Mouse (Mus musculus) hindbrain, embryonic 11.5 days (tissue): ENCODE results near the gene Pcnt. TPM values are rescaled to one million over a fixed set of nuclear protein-coding genes. Genes with fewer than 3 reads are reported as not detected.

Source experiments
- ATAC-seq: fragments of 200-750 bp; cut with Nextera tagmentation; 2 replicates; pipeline ENCODE4 v1.8.0; 2017; ENCODE audit warnings: mild to moderate bottlenecking, moderate TSS enrichment, moderate library complexity; ENCODE audit not compliant: low FRiP score
- DNase-seq: peaks from one replicate; pipeline ENCODE4 v3.0.0-alpha.2; 2015; ENCODE audit warnings: low spot score
- H3K27ac ChIP-seq: fragments of 300-500 bp; sonication (generic); 2 replicates; pipeline ENCODE4 v1.5.1; 2014; ENCODE audit warnings: mild to moderate bottlenecking, low read depth, low read length
- H3K27me3 ChIP-seq: fragments of 300-500 bp; sonication (generic); 2 replicates; pipeline ENCODE4 v1.6.1; 2014; ENCODE audit warnings: mild to moderate bottlenecking, low read length, moderate library complexity, mixed read lengths; ENCODE audit not compliant: control insufficient read depth, insufficient read depth
- H3K36me3 ChIP-seq: fragments of 300-500 bp; sonication (generic); 2 replicates; pipeline ENCODE4 v1.6.1; 2014; ENCODE audit warnings: mild to moderate bottlenecking, low read length, moderate library complexity, mixed read lengths; ENCODE audit not compliant: control insufficient read depth, insufficient read depth
- H3K4me1 ChIP-seq: fragments of 300-500 bp; sonication (generic); replicated peaks from 2 replicates; pipeline ENCODE4 v1.6.1; 2014; ENCODE audit warnings: low read length, mixed read lengths; ENCODE audit not compliant: control insufficient read depth, insufficient read depth
- H3K4me2 ChIP-seq: fragments of 300-500 bp; sonication (generic); replicated peaks from 2 replicates; pipeline ENCODE4 v1.6.1; 2014; ENCODE audit warnings: mild to moderate bottlenecking, low read depth, low read length
- H3K4me3 ChIP-seq: fragments of 300-500 bp; sonication (generic); 2 replicates; pipeline ENCODE4 v1.5.1; 2014; ENCODE audit warnings: low read depth, low read length
- H3K9ac ChIP-seq: fragments of 300-500 bp; sonication (generic); 2 replicates; pipeline ENCODE4 v1.6.1; 2014; ENCODE audit warnings: low read depth, low read length
- H3K9me3 ChIP-seq: fragments of 300-500 bp; sonication (generic); 2 replicates; pipeline ENCODE4 v1.6.1; 2016; ENCODE audit warnings: low read length; ENCODE audit not compliant: control insufficient read depth
- WGBS: fragments of 180-500 bp; shearing (Covaris S2); extraction: QIAGEN DNeasy Blood & Tissue Kit; methylation state at CpG from one replicate; pipeline ENCODE4 v1.1.7; 2014; 5-methylcytosine and 5-hydroxymethylcytosine counted together
- polyA plus RNA-seq: library from polyadenylated mRNA; unstranded; fragments of >200 nt; fragmentation: Nextera tagmentation; extraction: Ambion mirVana; gene quantifications from 2 replicates; pipeline ENCODE4 v1.2.1, GENCODE M21; 2014

Gene Pcnt
- 16.5 TPM in 2 replicates for polyA plus RNA-seq

GRCm38 (mm10) chr10:76442178-76443088 lies at the start of gene Pcnt:
TSS of gene Pcnt (minus strand) at chr10:76442786.
- Histone ChIP-seq H3K4me3 (peak within 1 kb of the TSS; percentile 91), H3K4me1 (peaks cover 5% of the 10 kb centered on the region; the same call in 1 of the 2 replicates), H3K4me2 (peak within 1 kb of the TSS; percentile 49), H3K27me3 (no peaks in the 10 kb centered on the region), H3K27ac (peak within 1 kb of the TSS; percentile 92), H3K9ac (peak within 1 kb of the TSS; percentile 77), H3K9me3 (no peaks in the 10 kb centered on the region), H3K36me3 (no peaks in the 10 kb centered on the region)
- under 1% methylated on average over 78 of the region's 78 CpGs for WGBS
- DNase-seq (peak; percentile 97), ATAC-seq (peak; percentile 99)

DNA sequence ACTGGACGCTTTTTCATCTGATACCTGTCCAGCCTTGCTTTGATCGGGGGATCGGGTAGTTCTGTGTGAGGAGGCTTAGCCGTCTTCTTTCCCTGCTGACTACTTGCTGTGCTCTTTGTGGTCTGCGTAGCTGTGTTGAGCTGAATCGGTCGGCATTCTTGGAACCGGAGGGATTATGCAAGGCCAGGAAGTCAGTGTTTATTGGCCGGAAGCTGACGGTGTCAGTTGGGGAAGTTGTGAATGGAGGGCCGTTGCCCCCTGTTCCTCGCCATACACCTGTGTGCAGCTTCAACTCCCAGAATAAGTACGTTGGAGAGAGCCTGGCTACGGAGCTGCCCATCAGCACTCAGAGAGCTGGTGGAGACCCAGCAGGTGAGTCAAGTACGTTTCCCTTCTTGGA lies 46.6 kb upstream of the Pcnt start:
- 95% methylated on average over 15 of the region's 15 CpGs for WGBS
- no peak overlapping the region for H3K9ac ChIP-seq
- H3K27me3 ChIP-seq = no peaks in the 10 kb centered on the region
- no peak overlapping the region for H3K27ac ChIP-seq
- DNase-seq (no peak), ATAC-seq (no peak)
- no peak overlapping the region for H3K4me3 ChIP-seq
- H3K9me3 ChIP-seq = no peaks in the 10 kb centered on the region
- H3K4me1 ChIP-seq = no peaks in the 10 kb centered on the region
- peaks cover 23% of the 10 kb centered on the region; the same call in 1 of the 2 replicates for H3K36me3 ChIP-seq
- H3K4me2 ChIP-seq = no peak overlapping the region

DNA sequence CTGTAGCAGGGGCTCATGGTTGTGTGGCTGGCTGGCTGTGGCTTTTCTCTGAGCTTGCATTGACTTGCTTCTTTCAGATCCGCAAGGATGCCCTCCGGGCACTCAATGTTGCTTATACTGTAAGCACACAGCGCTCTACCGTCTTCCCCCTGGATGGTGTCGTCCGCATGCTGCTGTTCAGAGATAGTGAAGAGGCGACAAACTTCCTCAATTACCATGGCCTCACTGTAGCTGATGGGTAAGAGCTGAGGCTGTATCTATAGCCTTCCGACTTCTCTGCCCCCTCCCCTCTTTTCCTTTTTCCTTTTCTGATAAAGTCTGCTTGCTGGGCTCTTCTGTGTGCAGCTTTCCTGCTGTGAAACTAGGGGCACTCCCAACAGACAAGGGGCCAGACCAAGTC lies 45.7 kb upstream of the Pcnt start:
- WGBS = 98% methylated on average over 8 of the region's 8 CpGs
- ATAC-seq (no peak), DNase-seq (no peak)
- H3K4me3 ChIP-seq = no peak overlapping the region
- no peaks in the 10 kb centered on the region for H3K9me3 ChIP-seq
- H3K4me1 ChIP-seq = no peaks in the 10 kb centered on the region
- H3K27me3 ChIP-seq = no peaks in the 10 kb centered on the region
- no peak overlapping the region for H3K27ac ChIP-seq
- peaks cover 27% of the 10 kb centered on the region; the same call in 1 of the 2 replicates for H3K36me3 ChIP-seq
- H3K9ac ChIP-seq = no peak overlapping the region
- H3K4me2 ChIP-seq = no peak overlapping the region

- Histone ChIP-seq H3K27me3 (no peaks in the 10 kb centered on the region), H3K9ac (no peak overlapping the region), H3K9me3 (no peaks in the 10 kb centered on the region), H3K4me1 (no peaks in the 10 kb centered on the region), H3K4me2 (no peak overlapping the region), H3K36me3 (peaks cover 27% of the 10 kb centered on the region), H3K4me3 (no peak overlapping the region), H3K27ac (no peak overlapping the region)
- no peak for DNase-seq
- ATAC-seq = no peak
- WGBS = 100% methylated on average over 2 of the region's 2 CpGs
These were observed 43.7 kb upstream of the Pcnt start for GRCm38 (mm10) chr10:76486302-76486701.

GRCm38 (mm10) chr10:76481480-76481879 lies 38.9 kb upstream of the Pcnt start:
- H3K4me2 ChIP-seq = no peak overlapping the region
- H3K4me3 ChIP-seq = no peak overlapping the region
- no peak for DNase-seq
- 92% methylated on average over 6 of the region's 6 CpGs for WGBS
- H3K9me3 ChIP-seq = no peaks in the 10 kb centered on the region
- H3K36me3 ChIP-seq = peaks cover 17% of the 10 kb centered on the region; the same call in 1 of the 2 replicates
- no peaks in the 10 kb centered on the region for H3K27me3 ChIP-seq
- no peak overlapping the region for H3K27ac ChIP-seq
- H3K4me1 ChIP-seq = no peaks in the 10 kb centered on the region
- no peak overlapping the region for H3K9ac ChIP-seq
- no peak for ATAC-seq

- Histone ChIP-seq H3K9me3 (no peaks in the 10 kb centered on the region), H3K4me2 (no peak overlapping the region), H3K27me3 (no peaks in the 10 kb centered on the region), H3K4me1 (no peaks in the 10 kb centered on the region), H3K9ac (no peak overlapping the region), H3K4me3 (no peak overlapping the region), H3K36me3 (peaks cover 15% of the 10 kb centered on the region; the same call in 1 of the 2 replicates), H3K27ac (no peak overlapping the region)
- DNase-seq = no peak
- no peak for ATAC-seq
- 94% methylated on average over 11 of the region's 13 CpGs for WGBS
These were observed 38.3 kb upstream of the Pcnt start for GRCm38 (mm10) chr10:76480851-76481250.

DNA sequence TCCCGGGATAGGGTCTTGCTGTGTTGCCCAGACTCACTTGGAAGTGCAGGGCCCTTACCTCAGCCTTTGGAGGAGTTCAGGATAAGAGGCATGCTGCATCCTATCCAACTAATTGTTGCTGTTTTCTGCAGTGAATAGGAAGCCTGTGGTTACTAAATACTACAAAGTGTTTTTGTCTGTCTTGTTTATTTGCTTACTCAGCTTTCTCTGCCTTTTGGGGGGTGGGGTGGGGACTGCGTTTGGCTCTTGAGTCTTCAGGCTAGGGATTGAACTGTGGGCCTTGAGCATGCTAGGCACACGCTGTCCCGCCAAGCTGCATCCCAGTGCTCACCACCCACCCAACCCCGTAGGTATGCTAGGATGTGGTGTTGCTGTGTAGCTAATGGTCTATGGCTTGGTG lies 31.2 kb upstream of the Pcnt start:
- H3K27ac ChIP-seq = no peak overlapping the region
- WGBS = 92% methylated on average over 5 of the region's 5 CpGs
- ATAC-seq = no peak
- H3K4me2 ChIP-seq = no peak overlapping the region
- H3K4me1 ChIP-seq = no peaks in the 10 kb centered on the region
- DNase-seq = no peak
- H3K4me3 ChIP-seq = no peak overlapping the region
- no peaks in the 10 kb centered on the region for H3K9me3 ChIP-seq
- no peak overlapping the region for H3K9ac ChIP-seq
- 0 out of 2 replicates have a peak, but pooled peaks cover 10% of the 10 kb centered on the region for H3K36me3 ChIP-seq
- H3K27me3 ChIP-seq = no peaks in the 10 kb centered on the region

GRCm38 (mm10) chr10:76468203-76469162 lies 25.9 kb upstream of the Pcnt start, which contains the start of the genes Mcm3ap and Ybey:
TSS of gene Mcm3ap (plus strand) at chr10:76468927.
TSS of gene Ybey (minus strand) at chr10:76469114.
- peak; percentile 96 for ATAC-seq
- Histone ChIP-seq H3K9ac (peak within 1 kb of the TSS; percentile 93), H3K36me3 (0 out of 2 replicates have a peak, but pooled peaks cover 5% of the 10 kb centered on the region), H3K27ac (peak within 1 kb of the TSS; percentile 86), H3K4me1 (no peaks in the 10 kb centered on the region), H3K9me3 (no peaks in the 10 kb centered on the region), H3K27me3 (no peaks in the 10 kb centered on the region), H3K4me2 (peak within 1 kb of the TSS; percentile 59), H3K4me3 (peak within 1 kb of the TSS; percentile 78)
- 2% methylated on average over 55 of the region's 55 CpGs for WGBS
- DNase-seq = peak; percentile 95
